Mouse (Mus musculus) intestine, postnatal 0 days (tissue): ENCODE measurements around the gene Dlg2. TPM values are rescaled to one million over a fixed set of nuclear protein-coding genes. Genes with fewer than 3 reads are reported as not detected.

Source experiments
- ATAC-seq: fragments of 200-750 bp; cut with Nextera tagmentation; 2 replicates; pipeline ENCODE4 v1.8.0; 2017; ENCODE audit warnings: mild to moderate bottlenecking, moderate TSS enrichment, moderate library complexity
- H3K27ac ChIP-seq: fragments of 300-500 bp; sonication (generic); 2 replicates; pipeline ENCODE4 v1.5.1; 2014; ENCODE audit warnings: mild to moderate bottlenecking, low read depth, low read length, moderate library complexity
- H3K27me3 ChIP-seq: fragments of 300-500 bp; sonication (generic); replicated peaks from 2 replicates; pipeline ENCODE4 v1.6.1; 2014; ENCODE audit warnings: low read length, mixed read lengths; ENCODE audit not compliant: control insufficient read depth, insufficient read depth
- H3K36me3 ChIP-seq: fragments of 300-500 bp; sonication (generic); 2 replicates; pipeline ENCODE4 v1.6.1; 2014; ENCODE audit warnings: mild to moderate bottlenecking, moderate library complexity; ENCODE audit not compliant: control insufficient read depth, insufficient read depth
- H3K4me1 ChIP-seq: fragments of 300-500 bp; sonication (generic); replicated peaks from 2 replicates; pipeline ENCODE4 v1.6.1; 2014; ENCODE audit warnings: antibody characterized with exemption, low read length, mixed read lengths; ENCODE audit not compliant: control insufficient read depth, insufficient read depth
- H3K4me2 ChIP-seq: fragments of 300-500 bp; sonication (generic); replicated peaks from 2 replicates; pipeline ENCODE4 v1.6.1; 2014; ENCODE audit warnings: low read depth, mild to moderate bottlenecking, moderate library complexity
- H3K4me3 ChIP-seq: fragments of 300-500 bp; sonication (generic); 2 replicates; pipeline ENCODE4 v1.5.1; 2014; ENCODE audit warnings: low read depth, low read length
- H3K9ac ChIP-seq: fragments of 300-500 bp; sonication (generic); 2 replicates; pipeline ENCODE4 v1.6.1; 2014; ENCODE audit warnings: mild to moderate bottlenecking, low read depth, low read length
- H3K9me3 ChIP-seq: fragments of 300-500 bp; sonication (generic); 2 replicates; pipeline ENCODE4 v1.6.1; 2016; ENCODE audit warnings: mixed run types; ENCODE audit not compliant: control insufficient read depth
- CTCF ChIP-seq: sonication (generic); IDR thresholded peaks from 2 replicates; pipeline ENCODE4 v1.5.1; 2016; ENCODE audit warnings: low read depth, mild to moderate bottlenecking, control low read depth, antibody characterized with exemption, moderate library complexity
- WGBS: fragments of 180-500 bp; shearing (Covaris S2); extraction: QIAGEN DNeasy Blood & Tissue Kit; methylation state at CpG from one replicate; pipeline ENCODE4 v1.1.7; 2014; 5-methylcytosine and 5-hydroxymethylcytosine counted together
- polyA plus RNA-seq: library from polyadenylated mRNA; unstranded; fragments of >200 nt; fragmentation: Nextera tagmentation; extraction: Ambion mirVana; gene quantifications from 2 replicates; pipeline ENCODE4 v1.2.1, GENCODE M21; 2015

The Dlg2 gene
- polyA plus RNA-seq, 1 experiment from 2014 or later = 1.1 TPM

- H3K9me3 ChIP-seq = no peaks in the 10 kb centered on the region
- H3K27ac ChIP-seq = no peak overlapping the region
- 32% methylated on average over 7 of the region's 7 CpGs for WGBS
- no peak for TF ChIP-seq CTCF
- H3K27me3 ChIP-seq = no peaks in the 10 kb centered on the region
- no peak for ATAC-seq
- no peak overlapping the region for H3K9ac ChIP-seq
- H3K4me1 ChIP-seq = no peaks in the 10 kb centered on the region
- no peak overlapping the region for H3K4me2 ChIP-seq
- H3K36me3 ChIP-seq = no peaks in the 10 kb centered on the region
- H3K4me3 ChIP-seq = no peak overlapping the region
These were observed 1804.5 kb downstream of the Dlg2 start for GRCm38 (mm10) chr7:92280925-92281324.

GRCm38 (mm10) chr7:92287058-92287457 lies 1810.6 kb downstream of the Dlg2 start:
- Histone ChIP-seq H3K4me2 (no peak overlapping the region), H3K4me3 (no peak overlapping the region), H3K4me1 (no peaks in the 10 kb centered on the region), H3K27me3 (no peaks in the 10 kb centered on the region), H3K36me3 (no peaks in the 10 kb centered on the region), H3K9me3 (no peaks in the 10 kb centered on the region), H3K27ac (no peak overlapping the region), H3K9ac (no peak overlapping the region)
- WGBS = 50% methylated on average over 1 of the region's 1 CpGs
- no peak for ATAC-seq
- no peak for TF ChIP-seq CTCF

- no peaks in the 10 kb centered on the region for H3K36me3 ChIP-seq
- H3K4me2 ChIP-seq = no peak overlapping the region
- H3K4me1 ChIP-seq = no peaks in the 10 kb centered on the region
- no peak overlapping the region for H3K27ac ChIP-seq
- H3K4me3 ChIP-seq = no peak overlapping the region
- H3K9ac ChIP-seq = no peak overlapping the region
- 94% methylated on average over 3 of the region's 3 CpGs for WGBS
- no peak for TF ChIP-seq CTCF
- no peaks in the 10 kb centered on the region for H3K9me3 ChIP-seq
- no peak for ATAC-seq
- H3K27me3 ChIP-seq = no peaks in the 10 kb centered on the region
These were observed 1812.3 kb downstream of the Dlg2 start for GRCm38 (mm10) chr7:92288814-92289213.

GRCm38 (mm10) chr7:92292918-92293518 lies 1816.5 kb downstream of the Dlg2 start:
- Histone ChIP-seq H3K36me3 (no peaks in the 10 kb centered on the region), H3K9ac (no peak overlapping the region), H3K27ac (no peak overlapping the region), H3K9me3 (no peaks in the 10 kb centered on the region), H3K4me2 (no peak overlapping the region), H3K27me3 (no peaks in the 10 kb centered on the region), H3K4me3 (no peak overlapping the region), H3K4me1 (no peaks in the 10 kb centered on the region)
- ATAC-seq = no peak
- TF ChIP-seq CTCF = no peak
- 76% methylated on average over 8 of the region's 8 CpGs for WGBS

GRCm38 (mm10) chr7:92301046-92301445 lies 1824.6 kb downstream of the Dlg2 start:
- Histone ChIP-seq H3K4me1 (no peaks in the 10 kb centered on the region), H3K9ac (no peak overlapping the region), H3K4me2 (no peak overlapping the region), H3K27ac (no peak overlapping the region), H3K36me3 (no peaks in the 10 kb centered on the region), H3K27me3 (no peaks in the 10 kb centered on the region), H3K9me3 (no peaks in the 10 kb centered on the region), H3K4me3 (no peak overlapping the region)
- no peak for TF ChIP-seq CTCF
- 60% methylated on average over 2 of the region's 2 CpGs for WGBS
- ATAC-seq = no peak

GRCm38 (mm10) chr7:92307634-92308033 lies 1831.2 kb downstream of the Dlg2 start:
- Histone ChIP-seq H3K27ac (no peak overlapping the region), H3K4me3 (no peak overlapping the region), H3K36me3 (no peaks in the 10 kb centered on the region), H3K9ac (no peak overlapping the region), H3K4me1 (no peaks in the 10 kb centered on the region), H3K9me3 (no peaks in the 10 kb centered on the region), H3K4me2 (no peak overlapping the region), H3K27me3 (no peaks in the 10 kb centered on the region)
- no peak for TF ChIP-seq CTCF
- 90% methylated on average over 2 of the region's 2 CpGs for WGBS
- ATAC-seq = no peak

GRCm38 (mm10) chr7:92308168-92308567 lies 1831.7 kb downstream of the Dlg2 start:
- no peak for TF ChIP-seq CTCF
- ATAC-seq = peak; percentile 82

More at GRCm38 (mm10) chr7:92308168-92308567, 1831.7 kb downstream of the Dlg2 start:
- 59% methylated on average over 2 of the region's 2 CpGs for WGBS
- Histone ChIP-seq H3K27ac (no peak overlapping the region), H3K4me1 (no peaks in the 10 kb centered on the region), H3K27me3 (no peaks in the 10 kb centered on the region), H3K9me3 (no peaks in the 10 kb centered on the region), H3K36me3 (no peaks in the 10 kb centered on the region), H3K9ac (no peak overlapping the region), H3K4me3 (no peak overlapping the region), H3K4me2 (no peak overlapping the region)
